Mouse (Mus musculus): ENCODE measurements around the gene Car3. TPM values are rescaled to one million over a fixed set of nuclear protein-coding genes. Genes with fewer than 3 reads are reported as not detected.

Car3 gene
- total RNA-seq, 1 experiment from 2014 or later: 7.7 TPM

DNA sequence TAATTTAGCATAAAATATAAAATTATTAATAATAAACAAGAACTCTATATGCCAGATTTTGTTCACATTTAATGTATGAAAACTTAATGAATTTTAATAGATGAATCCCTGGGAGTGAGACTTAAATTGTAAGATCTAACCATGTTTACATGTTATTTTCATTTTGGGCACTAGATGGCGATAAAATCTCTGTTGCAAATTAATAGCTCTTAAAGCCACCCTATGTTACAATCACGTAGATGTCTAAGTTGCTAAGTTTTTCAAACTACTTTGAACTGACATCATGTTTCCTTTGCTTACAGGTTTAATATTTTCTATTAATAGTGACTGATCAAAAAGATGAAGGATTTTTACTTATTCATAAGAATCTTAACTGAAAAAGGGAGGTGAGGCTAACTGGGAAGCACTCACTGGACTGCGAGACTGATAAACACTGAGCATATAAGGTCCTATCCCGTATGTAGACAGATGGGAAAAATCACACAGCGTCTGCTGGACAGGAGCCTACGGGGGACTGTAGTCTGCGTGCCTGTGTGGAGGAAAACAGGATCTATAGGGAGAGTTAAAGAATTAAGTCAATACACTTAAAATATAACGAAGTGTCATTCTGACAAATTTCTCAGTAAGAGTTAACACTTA, 11.2 kb downstream of the Car3 start:
- no peak for ATAC-seq (replicated peaks; ENCODE audit: low read depth, poor library complexity, severe bottlenecking)

DNA sequence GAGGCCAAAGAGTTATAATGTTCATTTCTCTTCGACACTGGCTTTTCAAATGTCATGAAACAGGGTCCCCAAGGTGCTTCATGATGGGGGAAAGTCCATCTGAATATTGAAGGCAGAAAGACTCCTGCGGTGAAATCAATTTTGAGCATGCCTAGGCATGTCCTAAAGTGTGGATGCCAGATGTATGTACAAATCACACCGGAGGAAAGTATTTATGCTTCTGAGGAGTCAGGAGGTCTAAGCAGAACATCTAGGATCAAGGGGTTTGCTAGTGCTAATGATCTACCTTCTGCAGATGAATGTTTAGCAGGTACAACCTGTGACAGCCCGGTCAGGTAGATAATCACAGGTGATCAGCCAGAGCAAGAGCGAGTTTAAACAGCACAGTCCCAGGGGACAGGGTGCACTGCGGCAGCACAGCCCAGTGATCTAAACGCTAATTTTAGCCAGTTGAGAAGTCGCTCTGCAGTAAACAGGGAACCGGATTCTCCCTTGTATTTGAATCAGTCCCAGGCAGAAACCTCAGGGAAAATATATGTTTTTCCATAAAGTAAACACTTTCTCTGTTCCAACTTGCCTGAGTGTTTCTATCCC, 13.1 kb downstream of the Car3 start:
- no peak for ATAC-seq (replicated peaks; ENCODE audit: low read depth, poor library complexity, severe bottlenecking)

DNA sequence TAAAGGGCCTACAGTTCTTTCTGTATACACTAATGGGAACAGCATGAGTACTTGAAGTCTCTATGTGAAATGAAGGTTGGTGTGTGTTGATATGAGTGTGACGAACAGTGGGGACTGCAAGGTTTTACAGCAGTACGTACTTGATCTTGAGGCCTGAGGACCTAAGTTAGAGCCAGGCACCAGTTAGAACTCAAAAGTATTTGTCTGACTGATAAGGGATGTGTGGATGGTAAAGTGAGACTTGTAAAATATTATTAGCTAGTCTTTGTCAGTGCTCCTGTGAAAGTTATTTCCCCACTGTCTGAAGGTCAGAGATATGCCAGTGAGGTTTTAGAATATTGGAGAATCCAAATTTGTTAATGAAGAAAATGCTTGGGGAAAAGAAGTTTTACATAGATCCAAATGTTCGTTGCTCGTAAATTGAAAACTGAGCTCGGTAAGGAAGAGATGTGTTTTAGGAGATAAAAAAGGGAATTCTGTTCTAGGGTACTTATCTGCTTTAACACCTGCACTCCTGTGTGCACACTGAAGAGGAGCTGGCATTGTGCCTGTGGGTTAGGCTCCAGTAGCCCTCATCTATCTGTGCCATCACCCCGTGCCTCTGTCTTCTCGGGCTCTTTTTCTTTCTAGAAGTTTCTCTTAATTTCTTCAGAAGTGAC, 14.1 kb downstream of the Car3 start:
- ATAC-seq (replicated peaks; ENCODE audit: low read depth, poor library complexity, severe bottlenecking): peak; percentile 43

DNA sequence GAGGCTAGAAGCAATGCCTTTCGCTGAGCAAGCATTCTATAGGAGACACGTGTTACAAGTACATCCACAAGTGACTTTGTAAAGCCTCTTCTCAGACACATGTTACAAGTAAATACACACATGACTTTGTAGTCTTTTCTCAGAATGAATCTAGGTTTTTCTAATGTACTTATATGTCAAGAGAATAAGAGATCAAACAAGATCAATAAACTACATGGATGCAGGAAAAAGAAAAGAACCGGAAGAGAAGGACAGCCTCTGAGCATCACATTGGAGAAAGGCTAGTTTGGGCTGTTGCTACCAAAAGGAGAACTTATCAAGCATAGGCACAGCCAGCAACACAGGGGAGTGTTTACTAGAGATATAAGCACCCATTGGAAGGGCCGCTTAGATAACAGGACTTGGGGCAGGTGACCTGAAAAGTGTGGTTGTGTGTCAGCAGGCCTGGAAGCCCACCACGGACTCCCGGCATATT, 15.5 kb downstream of the Car3 start:
- ATAC-seq (replicated peaks; ENCODE audit: low read depth, poor library complexity, severe bottlenecking): peak; percentile 50

DNA sequence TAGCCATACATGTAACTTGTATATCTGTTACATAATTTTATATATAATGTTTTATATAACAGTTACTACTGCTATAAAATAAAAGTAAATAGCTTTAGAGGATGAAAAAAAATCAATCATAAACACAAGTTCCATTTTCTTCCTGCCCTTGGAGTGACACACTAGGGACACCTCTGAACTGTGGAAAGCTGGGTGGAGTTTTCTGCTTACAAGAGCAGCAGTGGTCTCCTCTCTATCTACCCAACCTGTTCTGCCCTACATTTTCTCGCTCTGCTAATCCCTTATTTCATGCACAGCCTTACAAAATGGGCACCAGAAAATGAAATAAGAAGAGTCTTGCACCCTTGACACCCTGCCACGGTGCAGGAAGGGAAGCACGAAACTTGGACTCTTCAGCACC, 16.0 kb downstream of the Car3 start:
- ATAC-seq (replicated peaks; ENCODE audit: low read depth, poor library complexity, severe bottlenecking): no peak

DNA sequence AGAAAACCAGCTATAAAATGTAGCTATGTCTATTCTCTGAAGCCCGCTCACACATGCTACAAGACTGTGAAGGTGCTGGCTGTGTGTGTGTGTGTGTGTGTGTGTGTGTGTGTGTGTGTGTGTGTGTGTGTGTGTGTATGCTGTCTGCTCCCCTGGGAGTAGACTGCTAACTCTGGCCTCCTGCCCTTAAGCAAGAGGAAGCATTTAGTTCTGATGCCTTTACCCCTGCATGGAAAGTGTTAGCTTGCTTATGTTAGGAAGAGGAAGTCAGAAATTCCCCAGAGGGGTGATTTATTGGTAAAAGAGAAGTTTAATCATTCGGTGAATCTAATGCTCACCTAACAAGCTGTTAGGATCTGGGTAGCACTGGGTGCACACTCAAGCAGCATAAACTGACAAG, 17.0 kb downstream of the Car3 start:
- ATAC-seq (replicated peaks; ENCODE audit: low read depth, poor library complexity, severe bottlenecking): peak; percentile 22

DNA sequence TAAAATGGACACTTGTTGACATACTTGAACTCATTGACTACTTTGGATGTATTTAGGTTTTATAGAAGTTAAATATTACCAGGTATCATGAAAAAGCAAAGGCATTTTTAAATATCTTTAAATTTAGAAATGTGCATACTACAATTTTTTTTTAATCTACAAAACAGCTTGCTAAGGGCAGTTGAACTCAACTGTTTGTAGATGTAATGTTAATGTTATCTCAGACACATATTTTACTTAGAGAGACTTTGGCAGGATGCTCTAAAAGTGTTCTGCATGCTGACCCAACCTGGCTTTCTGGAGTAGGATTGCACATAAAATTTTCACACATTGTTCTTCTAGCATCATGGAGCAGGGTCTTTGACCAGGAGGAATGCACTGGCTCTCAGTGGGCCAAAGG, 18.7 kb downstream of the Car3 start:
- no peak for ATAC-seq (replicated peaks; ENCODE audit: low read depth, poor library complexity, severe bottlenecking)

DNA sequence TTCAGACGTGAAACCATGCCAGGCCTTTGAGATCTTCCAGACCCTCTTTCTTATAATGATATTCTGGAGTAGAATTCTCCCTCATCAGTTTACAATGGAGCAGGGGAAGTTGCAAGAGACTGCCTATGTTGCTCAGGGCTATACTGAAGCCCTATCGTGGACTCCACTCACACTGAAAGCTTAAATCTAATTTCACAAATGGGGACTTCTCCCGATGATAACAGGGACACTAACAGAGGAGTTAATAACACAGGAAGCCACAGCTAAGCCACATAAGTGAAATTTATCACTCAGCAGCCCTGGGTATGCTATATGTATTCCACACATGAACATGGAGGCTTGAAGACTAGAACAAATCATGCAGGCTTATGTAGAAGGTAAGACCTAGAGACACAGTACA, 19.4 kb downstream of the Car3 start:
- 0 out of 2 replicates have a peak, but pooled peaks have one; percentile 1 for ATAC-seq (replicated peaks; ENCODE audit: low read depth, poor library complexity, severe bottlenecking)

DNA sequence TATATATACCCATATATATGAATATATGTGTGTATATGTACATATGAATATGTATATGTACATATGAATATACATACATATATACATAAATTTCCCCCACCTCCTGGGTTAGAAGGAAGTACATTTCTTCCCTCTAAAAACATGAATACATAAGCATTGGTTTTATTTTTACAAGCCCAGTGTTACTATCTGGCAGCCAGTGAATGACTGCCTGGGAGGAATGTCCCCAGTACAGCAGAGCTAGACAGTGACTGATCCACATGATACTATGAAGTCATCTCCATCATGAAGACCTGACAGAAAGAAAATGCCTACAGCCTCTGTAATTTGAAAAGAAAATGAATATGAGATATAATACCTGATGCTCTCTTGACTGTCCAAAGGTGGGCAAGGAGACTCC, 21.5 kb downstream of the Car3 start:
- ATAC-seq (replicated peaks; ENCODE audit: low read depth, poor library complexity, severe bottlenecking): no peak

DNA sequence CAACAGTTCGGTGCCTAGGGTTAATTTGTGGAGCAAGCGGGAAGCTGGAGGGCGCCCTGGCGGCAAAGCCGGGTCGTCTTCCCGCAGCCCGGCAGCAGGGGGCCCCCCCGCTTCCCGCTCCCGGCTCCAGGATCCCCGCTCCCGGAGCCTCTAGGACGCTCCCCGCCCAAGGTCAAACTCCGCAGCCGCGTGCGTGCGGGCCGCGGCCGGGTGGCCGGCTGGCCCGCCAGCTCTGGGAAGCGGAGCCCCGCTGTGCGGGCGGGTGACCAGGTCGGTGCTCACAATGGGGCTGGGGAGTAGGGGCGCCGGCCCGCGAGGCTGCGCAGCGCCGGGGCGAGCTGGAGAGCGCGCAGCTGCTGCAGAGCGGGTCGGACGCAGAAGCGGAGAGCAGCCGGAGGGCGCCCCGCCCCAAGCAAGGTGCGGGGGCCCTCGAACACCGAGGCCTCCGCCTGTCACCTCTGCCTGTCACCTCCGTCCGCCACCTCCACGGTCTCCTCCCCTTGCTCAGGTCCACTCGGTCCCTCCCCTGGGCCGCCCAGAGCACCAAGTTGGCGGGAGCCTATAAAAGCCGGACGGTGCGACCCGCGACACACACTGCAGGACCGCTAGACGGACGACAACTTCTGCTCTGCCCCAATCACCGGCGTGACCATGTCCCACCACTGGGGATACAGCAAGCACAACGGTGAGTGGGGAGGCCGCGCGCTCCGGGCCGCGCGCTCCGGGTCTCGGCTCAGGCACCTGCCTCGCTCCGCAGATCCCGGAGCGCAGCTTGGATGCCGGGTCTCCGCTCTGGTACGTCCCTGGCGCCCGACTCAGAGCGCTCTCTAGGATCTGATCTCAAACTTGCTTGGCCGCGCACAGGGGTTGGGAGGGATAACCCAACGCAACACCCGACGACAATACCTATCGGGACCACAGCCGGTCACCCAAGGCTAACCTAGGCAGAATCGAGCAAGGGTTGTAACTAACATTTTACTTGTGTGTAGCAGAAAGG, 23.1 kb downstream of the Car3 start, which contains the start of gene Car2:
Car2 (plus strand) TSS at position 172 of the 997 bp plus-strand sequence.
- ATAC-seq (replicated peaks; ENCODE audit: low read depth, poor library complexity, severe bottlenecking): peak; percentile 59

DNA sequence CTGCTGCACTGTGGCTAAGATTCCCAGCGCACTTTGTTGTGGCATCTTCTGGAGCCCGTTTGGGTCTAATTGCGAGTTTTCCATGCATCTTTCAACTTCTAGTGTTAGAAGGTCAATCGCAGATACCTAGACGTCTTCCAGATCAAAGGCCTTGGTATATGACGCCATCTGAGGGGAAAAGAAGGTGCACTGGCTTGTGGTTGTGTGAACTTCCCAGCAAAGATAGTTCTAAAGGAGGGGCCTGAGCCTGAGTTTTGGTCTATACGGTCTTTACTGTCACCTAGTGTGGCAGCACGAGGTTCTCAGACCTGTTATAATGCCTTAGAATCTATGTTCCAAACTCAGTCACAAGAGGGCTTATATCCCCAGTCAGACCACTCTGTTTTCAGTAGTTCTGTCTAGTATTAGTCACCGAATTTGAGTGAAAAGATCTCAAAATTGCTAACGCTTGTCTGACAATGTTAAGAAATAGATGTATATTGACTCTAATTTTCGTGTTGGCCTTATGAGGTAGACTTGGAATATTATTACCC, 23.9 kb downstream of the Car3 start:
- peak; percentile 21 for ATAC-seq (replicated peaks; ENCODE audit: low read depth, poor library complexity, severe bottlenecking)

DNA sequence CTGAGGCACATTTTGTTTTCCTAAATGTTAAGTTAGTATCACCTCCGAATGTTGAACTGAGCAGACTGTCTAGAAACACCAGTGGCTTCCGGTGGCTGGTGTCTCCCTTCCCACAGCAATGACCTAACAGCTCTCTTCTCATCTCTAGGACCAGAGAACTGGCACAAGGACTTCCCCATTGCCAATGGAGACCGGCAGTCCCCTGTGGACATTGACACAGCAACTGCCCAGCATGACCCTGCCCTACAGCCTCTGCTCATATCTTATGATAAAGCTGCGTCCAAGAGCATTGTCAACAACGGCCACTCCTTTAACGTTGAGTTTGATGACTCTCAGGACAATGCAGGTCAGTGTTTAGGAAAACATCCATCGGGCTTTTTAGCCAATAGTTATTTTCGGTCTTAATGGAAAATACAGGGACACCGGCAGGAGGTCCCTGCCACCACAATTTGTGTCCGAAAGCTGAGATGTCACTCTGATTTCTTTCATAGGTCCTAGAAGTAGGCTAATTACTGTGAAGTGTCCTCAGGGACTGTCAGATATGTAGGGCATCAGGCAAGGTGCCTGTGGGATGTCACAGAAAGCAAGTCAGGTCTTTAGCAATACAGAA, 24.5 kb downstream of the Car3 start:
- peak; percentile 36 for ATAC-seq (replicated peaks; ENCODE audit: low read depth, poor library complexity, severe bottlenecking)

DNA sequence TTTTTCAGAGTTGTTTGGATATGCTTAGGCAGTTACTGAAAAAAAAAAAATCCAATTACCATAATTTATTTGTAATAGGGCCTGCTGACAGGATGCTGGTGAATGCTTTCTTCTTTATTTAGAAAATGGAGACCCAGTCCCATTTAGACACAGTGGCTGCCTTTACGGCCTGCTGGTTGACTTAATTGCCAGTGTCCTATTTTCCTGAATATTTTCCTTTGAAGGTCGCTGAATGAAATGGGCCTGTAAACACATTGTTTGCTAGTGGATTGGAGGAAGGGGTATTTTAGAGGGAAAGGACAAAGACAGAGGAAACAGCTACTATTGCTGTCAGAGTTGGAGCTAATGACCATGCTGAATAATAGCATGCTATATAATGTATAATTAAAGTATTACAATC, 25.2 kb downstream of the Car3 start:
- no peak for ATAC-seq (replicated peaks; ENCODE audit: low read depth, poor library complexity, severe bottlenecking)

DNA sequence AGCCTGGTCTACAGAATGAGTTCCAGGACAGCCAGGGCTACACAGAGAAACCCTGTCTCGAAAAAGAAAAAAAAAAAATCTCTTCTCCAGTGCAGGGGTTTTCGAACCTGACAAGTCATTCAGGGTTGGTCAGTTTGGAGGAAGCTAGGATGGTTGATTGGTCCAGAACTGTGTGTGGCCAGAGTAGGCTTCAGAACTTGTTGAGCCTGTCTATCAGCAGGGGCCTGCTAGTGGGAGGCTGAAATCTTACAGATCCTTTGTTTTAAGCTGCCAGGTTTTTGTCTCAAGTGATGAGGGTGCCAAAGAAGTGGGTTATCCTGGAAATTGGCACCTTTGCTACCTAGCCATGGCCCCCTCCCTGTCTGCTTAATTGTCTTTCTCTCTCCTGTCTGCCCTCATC, 25.8 kb downstream of the Car3 start:
- no peak for ATAC-seq (replicated peaks; ENCODE audit: low read depth, poor library complexity, severe bottlenecking)

DNA sequence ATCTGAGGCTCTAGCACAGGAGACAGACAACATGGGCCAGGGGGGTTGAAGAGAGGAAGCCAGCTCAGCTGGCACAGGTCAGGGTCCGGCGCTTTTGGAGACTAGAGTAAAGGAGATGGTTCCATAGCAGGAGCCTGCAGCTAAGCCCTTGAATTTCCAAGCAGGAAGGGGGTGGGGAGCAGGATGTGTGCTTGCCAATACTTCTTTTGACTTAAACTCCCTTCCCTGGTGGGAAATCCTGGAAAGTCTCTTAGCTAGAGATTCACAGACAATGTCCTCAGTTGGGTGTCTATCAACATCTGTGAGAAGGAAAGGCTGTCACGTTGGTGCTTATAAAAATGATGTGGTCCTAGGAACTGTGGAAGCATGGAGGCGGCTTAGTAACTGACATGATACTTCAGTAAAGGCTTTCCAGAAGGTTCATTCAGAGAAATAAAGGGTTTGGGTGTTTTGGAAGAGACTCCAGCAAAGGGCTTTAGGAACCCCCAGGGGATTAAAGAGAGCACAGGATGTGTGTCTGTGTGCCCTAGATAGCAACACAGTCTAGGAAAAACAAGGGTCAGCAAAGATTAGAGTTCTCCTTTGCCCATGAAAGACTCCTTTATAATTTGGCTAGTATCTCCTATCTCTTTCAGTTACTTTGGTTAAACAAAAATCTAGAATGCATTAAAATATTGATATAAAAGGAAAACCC, 26.6 kb downstream of the Car3 start:
- no peak for ATAC-seq (replicated peaks; ENCODE audit: low read depth, poor library complexity, severe bottlenecking)

DNA sequence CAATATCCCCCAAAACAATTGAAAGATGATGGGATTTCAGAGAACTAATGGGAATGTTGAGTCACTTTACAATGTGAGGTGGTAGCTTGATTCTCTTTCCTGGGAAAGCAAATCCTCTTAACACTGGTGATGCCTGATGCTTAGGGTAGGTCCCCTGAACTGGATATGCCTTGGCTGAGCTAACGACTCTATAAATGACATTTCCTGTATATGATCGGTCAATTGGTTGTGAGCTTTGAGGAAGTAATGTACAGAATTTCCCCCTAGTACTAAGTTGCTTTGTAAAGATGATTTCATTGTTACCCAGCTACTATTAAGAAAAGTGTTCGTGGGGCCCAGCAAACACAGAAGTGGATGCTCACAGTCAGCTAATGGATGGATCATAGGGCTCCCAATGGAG, 29.7 kb downstream of the Car3 start:
- ATAC-seq (replicated peaks; ENCODE audit: low read depth, poor library complexity, severe bottlenecking): no peak

DNA sequence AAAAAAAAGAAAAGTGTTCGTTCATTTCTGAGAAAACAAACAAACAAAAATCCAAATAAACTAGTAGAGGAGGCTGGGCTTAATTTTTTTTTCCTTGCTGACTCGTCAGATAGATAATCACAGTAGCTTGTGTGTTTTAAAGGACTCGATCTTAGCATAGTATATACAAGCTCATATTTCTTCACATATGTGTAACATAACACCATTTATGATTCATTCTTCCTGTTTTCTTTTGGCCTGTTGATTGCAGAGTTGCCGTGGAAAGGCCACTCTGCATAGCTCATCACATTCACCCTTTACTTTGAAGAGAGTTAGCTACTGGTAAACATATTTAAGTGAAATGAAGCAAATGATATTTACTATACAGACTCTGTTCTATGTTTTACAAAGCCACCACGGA, 30.4 kb downstream of the Car3 start:
- peak; percentile 37 for ATAC-seq (replicated peaks; ENCODE audit: low read depth, poor library complexity, severe bottlenecking)

DNA sequence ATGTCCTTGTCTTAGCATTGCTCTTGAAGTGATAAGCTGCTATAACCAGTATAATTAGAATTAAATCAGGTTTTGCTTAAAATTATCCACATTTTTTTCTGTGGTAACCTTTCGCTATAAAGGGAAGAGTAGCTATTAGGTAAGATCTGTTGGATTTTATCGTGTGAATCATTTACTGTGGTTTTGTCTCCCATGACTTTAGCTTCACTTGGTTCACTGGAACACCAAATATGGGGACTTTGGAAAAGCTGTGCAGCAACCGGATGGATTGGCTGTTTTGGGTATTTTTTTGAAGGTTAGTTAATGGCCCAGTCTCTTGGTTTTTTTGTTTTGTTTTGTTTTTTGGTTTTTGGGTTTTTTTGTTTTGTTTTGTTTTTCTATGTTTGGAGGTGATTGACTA, 32.0 kb downstream of the Car3 start:
- no peak for ATAC-seq (replicated peaks; ENCODE audit: low read depth, poor library complexity, severe bottlenecking)

DNA sequence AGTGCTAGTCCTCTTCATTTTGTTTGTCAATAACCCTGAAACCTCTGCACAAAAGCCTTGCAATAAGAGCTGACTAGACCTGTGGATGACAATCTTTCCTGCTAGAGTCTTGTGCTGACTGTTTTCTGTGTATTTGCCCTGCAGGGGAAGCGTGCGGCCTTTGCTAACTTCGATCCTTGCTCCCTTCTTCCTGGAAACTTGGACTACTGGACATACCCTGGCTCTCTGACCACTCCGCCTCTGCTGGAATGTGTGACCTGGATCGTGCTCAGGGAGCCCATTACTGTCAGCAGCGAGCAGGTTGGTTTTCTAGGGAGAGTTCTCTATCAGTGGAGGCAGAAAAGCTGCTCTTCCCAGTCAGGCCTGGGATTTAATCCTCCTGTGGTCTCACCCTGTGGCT, 34.5 kb downstream of the Car3 start:
- no peak for ATAC-seq (replicated peaks; ENCODE audit: low read depth, poor library complexity, severe bottlenecking)

Data from common myeloid progenitor, adult 5-6 weeks (primary cell).